Mouse (Mus musculus) lung, postnatal 0 days (tissue): ENCODE data around the gene Tcf7. TPM values are rescaled to one million over a fixed set of nuclear protein-coding genes. Genes with fewer than 3 reads are reported as not detected.

Experiments used
- ATAC-seq: fragments of 200-750 bp; cut with Nextera tagmentation; 2 replicates; pipeline ENCODE4 v1.8.0; 2017; ENCODE audit warnings: moderate library complexity
- DNase-seq: peaks from one replicate; pipeline ENCODE4 v3.0.0-alpha.2; 2016; ENCODE audit warnings: low spot score
- H3K27ac ChIP-seq: fragments of 300-500 bp; sonication (generic); 2 replicates; pipeline ENCODE4 v1.5.1; 2014; ENCODE audit warnings: antibody characterized with exemption, mild to moderate bottlenecking, low read length, mixed read lengths
- H3K27me3 ChIP-seq: fragments of 300-500 bp; sonication (generic); replicated peaks from 2 replicates; pipeline ENCODE4 v1.6.1; 2014; ENCODE audit warnings: low read length, mixed read lengths; ENCODE audit not compliant: insufficient read depth
- H3K36me3 ChIP-seq: fragments of 300-500 bp; sonication (generic); 2 replicates; pipeline ENCODE4 v1.6.1; 2014; ENCODE audit warnings: low read length, mixed read lengths; ENCODE audit not compliant: insufficient read depth
- H3K4me1 ChIP-seq: fragments of 300-500 bp; sonication (generic); 2 replicates; pipeline ENCODE4 v1.6.1; 2014; ENCODE audit warnings: antibody characterized with exemption, low read depth, low read length, mixed read lengths; ENCODE audit not compliant: insufficient read depth
- H3K4me2 ChIP-seq: fragments of 300-500 bp; sonication (generic); replicated peaks from 2 replicates; pipeline ENCODE4 v1.6.1; 2014; ENCODE audit warnings: low read depth, mild to moderate bottlenecking, low read length, moderate library complexity, mixed read lengths
- H3K4me3 ChIP-seq: fragments of 300-500 bp; sonication (generic); 2 replicates; pipeline ENCODE4 v1.5.1; 2014; ENCODE audit warnings: low read depth, low read length
- H3K9ac ChIP-seq: fragments of 300-500 bp; sonication (generic); replicated peaks from 2 replicates; pipeline ENCODE4 v1.6.1; 2014; ENCODE audit warnings: low read depth, mild to moderate bottlenecking
- H3K9me3 ChIP-seq: fragments of 300-500 bp; sonication (generic); 2 replicates; pipeline ENCODE4 v1.6.1; 2016; ENCODE audit warnings: low read length, mixed read lengths
- CTCF ChIP-seq: IDR thresholded peaks from 2 replicates; pipeline ENCODE4 v1.5.1; 2016; ENCODE audit warnings: antibody characterized with exemption, mild to moderate bottlenecking
- EP300 ChIP-seq: IDR thresholded peaks from 2 replicates; pipeline ENCODE4 v1.6.1; 2016; ENCODE audit warnings: antibody characterized with exemption, mild to moderate bottlenecking, control low read depth
- WGBS: fragments of 180-500 bp; shearing (Covaris S2); extraction: QIAGEN DNeasy Blood & Tissue Kit; methylation state at CpG from one replicate; pipeline ENCODE4 v1.1.7; 2014; 5-methylcytosine and 5-hydroxymethylcytosine counted together
- polyA plus RNA-seq: library from polyadenylated mRNA; unstranded; fragments of >200 nt; fragmentation: Nextera tagmentation; extraction: Ambion mirVana; gene quantifications from 2 replicates; pipeline ENCODE4 v1.2.1, GENCODE M21; 2015

Gene Tcf7
- polyA plus RNA-seq, 1 experiment from 2014 or later, result 14.7 TPM

DNA sequence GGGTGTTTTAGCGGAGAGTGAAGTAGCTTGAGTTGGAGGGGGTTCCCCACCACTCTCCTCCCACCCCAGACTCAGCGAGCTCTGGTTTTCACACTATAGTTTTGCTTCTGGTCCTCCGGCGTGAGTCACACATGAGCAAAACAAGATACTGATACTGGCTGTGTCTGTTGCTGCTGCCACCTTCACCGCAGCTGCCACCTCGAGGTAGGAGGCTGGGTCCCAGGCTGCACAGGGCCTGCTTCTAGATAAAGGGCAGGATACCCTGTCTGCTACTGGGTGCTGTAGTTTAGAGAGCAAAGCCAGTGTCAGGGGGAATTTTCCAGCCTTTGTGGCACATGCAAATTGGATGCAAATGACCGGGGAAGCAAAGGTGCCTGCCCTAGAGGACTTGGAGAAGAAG lies 16.9 kb upstream of the Tcf7 start:
- H3K9me3 ChIP-seq, result no peaks in the 10 kb centered on the region
- no peaks in the 10 kb centered on the region for H3K4me1 ChIP-seq
- ATAC-seq (no peak), DNase-seq (no peak)
- no peaks in the 10 kb centered on the region for H3K27me3 ChIP-seq
- no peak overlapping the region for H3K9ac ChIP-seq
- H3K4me3 ChIP-seq, result no peak overlapping the region
- H3K4me2 ChIP-seq, result no peak overlapping the region
- TF ChIP-seq EP300 (no peak), CTCF (no peak)
- no peak overlapping the region for H3K27ac ChIP-seq
- WGBS, result 77% methylated on average over 7 of the region's 7 CpGs
- no peaks in the 10 kb centered on the region for H3K36me3 ChIP-seq

- TF ChIP-seq CTCF (no peak), EP300 (no peak)
- DNase-seq, result no peak
- Histone ChIP-seq H3K4me2 (no peak overlapping the region), H3K36me3 (no peaks in the 10 kb centered on the region), H3K9me3 (no peaks in the 10 kb centered on the region), H3K27ac (no peak overlapping the region), H3K4me3 (no peak overlapping the region), H3K27me3 (no peaks in the 10 kb centered on the region), H3K9ac (no peak overlapping the region), H3K4me1 (no peaks in the 10 kb centered on the region)
- 71% methylated on average over 9 of the region's 9 CpGs for WGBS
- no peak for ATAC-seq
Observed at GRCm38 (mm10) chr11:52298955-52299354, 16.1 kb upstream of the Tcf7 start.

DNA sequence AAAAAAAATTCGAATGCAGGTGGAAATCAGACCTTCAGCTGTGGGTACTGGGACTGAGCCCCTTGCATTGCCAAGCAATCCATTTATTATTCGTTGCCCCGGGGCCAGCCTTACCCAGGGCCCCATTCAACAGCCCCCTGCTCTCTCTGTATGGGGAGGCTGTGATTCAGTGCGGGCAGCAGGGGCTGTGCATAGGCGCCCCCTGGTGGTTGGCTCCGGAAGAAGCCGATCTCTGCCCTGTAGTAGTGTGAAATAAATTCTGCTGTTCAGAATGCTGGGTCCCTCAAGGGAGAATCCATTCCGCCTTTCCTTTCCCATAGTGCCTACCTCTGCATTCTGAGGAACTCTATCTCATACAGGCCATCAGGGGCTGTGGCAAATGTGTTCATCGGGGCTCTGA lies 14.5 kb upstream of the Tcf7 start:
- no peaks in the 10 kb centered on the region for H3K27me3 ChIP-seq
- no peak overlapping the region for H3K9ac ChIP-seq
- DNase-seq, result peak; percentile 73
- H3K4me1 ChIP-seq, result no peaks in the 10 kb centered on the region
- TF ChIP-seq CTCF, result peak; percentile 95
- TF ChIP-seq EP300, result no peak
- no peak overlapping the region for H3K4me3 ChIP-seq
- H3K27ac ChIP-seq, result no peak overlapping the region
- H3K4me2 ChIP-seq, result no peak overlapping the region
- 13% methylated on average over 9 of the region's 9 CpGs for WGBS
- ATAC-seq, result peak; percentile 81
- no peaks in the 10 kb centered on the region for H3K9me3 ChIP-seq
- no peaks in the 10 kb centered on the region for H3K36me3 ChIP-seq

GRCm38 (mm10) chr11:52294103-52294502 lies 11.3 kb upstream of the Tcf7 start:
- no peak overlapping the region for H3K27ac ChIP-seq
- H3K9ac ChIP-seq, result no peak overlapping the region
- 66% methylated on average over 9 of the region's 9 CpGs for WGBS
- H3K4me1 ChIP-seq, result no peaks in the 10 kb centered on the region
- H3K4me3 ChIP-seq, result no peak overlapping the region
- no peak for DNase-seq
- H3K4me2 ChIP-seq, result no peak overlapping the region
- no peaks in the 10 kb centered on the region for H3K9me3 ChIP-seq
- no peak for TF ChIP-seq EP300
- TF ChIP-seq CTCF, result no peak
- no peaks in the 10 kb centered on the region for H3K36me3 ChIP-seq
- no peak for ATAC-seq
- no peaks in the 10 kb centered on the region for H3K27me3 ChIP-seq

DNA sequence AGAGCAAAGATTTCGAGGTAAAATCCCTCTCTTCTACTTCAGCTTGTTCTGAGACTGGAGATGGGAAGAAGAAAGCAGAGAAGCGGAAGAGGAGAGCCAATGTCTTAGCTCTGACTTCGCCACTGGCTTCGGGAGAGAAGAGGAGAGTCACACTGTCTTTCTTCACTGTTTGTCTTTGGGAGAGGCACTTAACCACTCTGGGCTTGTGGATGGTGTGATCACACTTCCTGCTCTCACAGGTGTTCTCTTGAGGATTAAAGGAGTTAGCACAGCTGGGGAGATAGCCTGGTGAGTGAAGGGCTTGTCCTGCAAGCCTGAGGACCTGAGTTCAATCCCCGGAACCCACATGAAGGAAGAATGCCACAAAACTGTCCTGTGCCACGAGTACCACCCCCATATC lies 10.1 kb upstream of the Tcf7 start:
- no peaks in the 10 kb centered on the region for H3K27me3 ChIP-seq
- H3K4me2 ChIP-seq, result no peak overlapping the region
- H3K4me3 ChIP-seq, result no peak overlapping the region
- no peak for TF ChIP-seq EP300
- no peak for TF ChIP-seq CTCF
- H3K4me1 ChIP-seq, result no peaks in the 10 kb centered on the region
- H3K9me3 ChIP-seq, result no peaks in the 10 kb centered on the region
- no peak for DNase-seq
- no peak overlapping the region for H3K27ac ChIP-seq
- 67% methylated on average over 6 of the region's 6 CpGs for WGBS
- H3K36me3 ChIP-seq, result no peaks in the 10 kb centered on the region
- no peak for ATAC-seq
- no peak overlapping the region for H3K9ac ChIP-seq

DNA sequence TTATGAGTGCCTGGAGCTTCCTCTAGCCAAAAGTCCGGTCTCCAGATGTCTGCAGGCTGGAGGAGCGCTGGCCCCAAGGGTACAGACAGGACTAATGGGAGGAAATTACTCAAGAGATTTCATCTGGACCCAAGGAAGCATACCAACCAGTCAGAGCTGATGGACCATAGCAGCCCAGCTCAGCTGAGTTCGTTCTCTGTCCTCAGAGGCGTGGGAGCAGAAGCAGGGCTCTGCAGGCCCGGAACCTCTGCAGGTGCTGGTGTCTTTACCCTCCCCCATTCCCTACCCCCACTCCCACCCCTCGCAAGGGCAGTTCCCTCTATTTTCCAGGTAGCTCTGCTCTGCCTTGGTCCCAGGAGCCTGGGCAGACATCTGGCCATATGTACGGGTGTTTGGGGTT lies 9.5 kb upstream of the Tcf7 start:
- Histone ChIP-seq H3K4me1 (no peaks in the 10 kb centered on the region), H3K27me3 (no peaks in the 10 kb centered on the region), H3K4me3 (no peak overlapping the region), H3K9me3 (no peaks in the 10 kb centered on the region), H3K36me3 (no peaks in the 10 kb centered on the region), H3K27ac (no peak overlapping the region), H3K4me2 (no peak overlapping the region), H3K9ac (no peak overlapping the region)
- 80% methylated on average over 7 of the region's 7 CpGs for WGBS
- TF ChIP-seq CTCF, result no peak
- no peak for TF ChIP-seq EP300
- ATAC-seq, result no peak
- DNase-seq, result no peak

GRCm38 (mm10) chr11:52286958-52287305 lies 4.1 kb upstream of the Tcf7 start:
- Histone ChIP-seq H3K36me3 (no peaks in the 10 kb centered on the region), H3K27ac (no peak overlapping the region), H3K9me3 (no peaks in the 10 kb centered on the region), H3K4me1 (no peaks in the 10 kb centered on the region; the same call in 1 of the 2 replicates), H3K9ac (no peak overlapping the region), H3K27me3 (no peaks in the 10 kb centered on the region), H3K4me3 (no peak overlapping the region), H3K4me2 (no peak overlapping the region)
- DNase-seq, result no peak
- TF ChIP-seq EP300 (no peak), CTCF (no peak)
- no peak for ATAC-seq
- 21% methylated on average over 4 of the region's 4 CpGs for WGBS
